Mouse (Mus musculus): ENCODE measurements around the gene Uhmk1.
A peak's percentile ranks its signal among the peaks of the same experiment; 100 is the strongest.
"Not testable (repeated sequence)": the region's sequence is repeated elsewhere in the genome, so short reads cannot be mapped to it uniquely, and the experiment has no call there.

Gene Uhmk1

DNA sequence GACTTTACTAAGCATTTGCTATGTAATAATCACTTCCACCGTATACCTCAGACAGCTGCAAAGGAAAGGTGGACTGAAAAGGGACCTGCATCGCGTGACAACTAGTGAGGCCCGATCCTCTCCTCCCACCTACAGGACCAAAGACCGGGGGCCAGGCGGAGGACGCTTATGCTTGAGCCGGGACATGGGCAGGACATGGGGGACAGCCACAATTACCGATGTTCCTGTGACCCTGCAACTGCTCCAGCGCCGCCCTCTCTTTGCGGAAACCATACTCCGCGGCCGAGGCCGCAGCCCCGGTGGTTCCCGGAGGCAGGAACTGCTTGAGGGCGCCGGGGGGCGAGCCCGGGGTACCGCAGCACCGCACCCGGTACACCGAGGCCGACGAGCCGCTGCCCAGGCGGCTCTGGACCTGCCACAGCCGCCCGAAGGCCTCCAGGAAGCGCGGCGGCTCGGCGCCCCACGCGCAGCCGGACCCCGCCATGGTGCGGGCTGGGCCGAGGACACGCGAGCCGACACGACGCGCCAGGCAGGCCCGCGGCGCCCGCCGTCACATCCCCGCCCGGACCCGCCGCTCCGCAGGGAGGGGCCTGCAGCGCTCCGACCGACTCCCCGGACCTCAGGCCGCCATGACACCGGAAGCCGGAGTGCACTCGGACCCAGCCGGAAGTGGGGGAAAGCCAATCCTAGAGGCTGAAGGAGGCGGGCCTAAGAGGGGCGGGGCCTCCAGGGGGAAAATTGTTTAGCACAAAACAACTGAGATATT, at the start of gene Uhmk1:
Gene Uhmk1, minus strand, starts transcription at position 641 of the 766 bp plus-strand sequence.
- DNase-seq (ENCODE audit: low read depth), result peak; percentile 92

DNA sequence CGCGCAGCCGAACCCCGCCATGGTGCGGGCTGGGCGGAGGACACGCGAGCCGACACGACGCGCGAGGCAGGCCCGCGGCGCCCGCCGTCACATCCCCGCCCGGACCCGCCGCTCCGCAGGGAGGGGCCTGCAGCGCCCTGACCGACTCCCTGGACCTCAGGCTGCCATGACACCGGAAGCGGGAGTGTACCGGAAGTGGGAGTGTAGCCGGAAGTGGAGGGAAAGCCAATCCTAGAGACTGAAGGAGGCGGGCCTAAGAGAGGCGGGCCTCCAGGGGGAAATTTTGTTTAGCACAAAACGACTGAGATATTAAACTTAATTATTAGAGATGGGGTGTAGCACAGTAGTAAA, 40.3 kb upstream of the Uhmk1 start:
- peak; percentile 86 for DNase-seq (ENCODE audit: low read depth)

DNA sequence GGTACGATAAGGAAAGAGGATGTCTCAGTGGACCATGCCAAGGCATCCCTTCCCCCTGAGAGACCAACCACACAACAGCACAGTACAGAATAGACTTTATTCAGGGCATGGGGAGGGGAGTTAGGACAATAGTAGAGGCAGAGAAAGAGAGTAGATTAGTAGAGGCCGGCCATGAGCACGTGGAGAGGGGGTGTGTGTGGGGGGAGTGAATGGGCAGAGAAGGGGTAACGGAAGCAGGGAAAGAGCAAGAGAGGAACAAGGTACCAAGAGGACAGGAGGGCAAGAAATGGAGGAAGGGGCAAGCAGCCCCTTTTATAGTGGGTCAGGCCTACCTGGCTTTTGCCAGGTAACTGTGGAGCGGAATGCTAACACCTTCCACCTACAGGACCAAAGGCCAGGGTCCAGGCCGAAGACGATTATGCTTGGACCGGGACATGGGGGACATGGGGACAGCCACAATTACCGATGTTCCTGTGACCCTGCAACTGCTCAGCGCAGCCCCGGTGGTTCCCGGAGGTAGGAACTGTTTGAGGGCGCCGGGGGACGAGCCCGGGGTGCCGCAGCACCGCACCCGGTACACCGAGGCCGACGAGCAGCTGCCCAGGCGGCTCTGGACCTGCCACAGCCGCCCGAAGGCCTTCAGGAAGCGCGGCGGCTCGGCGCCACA, 39.8 kb upstream of the Uhmk1 start:
- DNase-seq (ENCODE audit: low read depth), result no peak

DNA sequence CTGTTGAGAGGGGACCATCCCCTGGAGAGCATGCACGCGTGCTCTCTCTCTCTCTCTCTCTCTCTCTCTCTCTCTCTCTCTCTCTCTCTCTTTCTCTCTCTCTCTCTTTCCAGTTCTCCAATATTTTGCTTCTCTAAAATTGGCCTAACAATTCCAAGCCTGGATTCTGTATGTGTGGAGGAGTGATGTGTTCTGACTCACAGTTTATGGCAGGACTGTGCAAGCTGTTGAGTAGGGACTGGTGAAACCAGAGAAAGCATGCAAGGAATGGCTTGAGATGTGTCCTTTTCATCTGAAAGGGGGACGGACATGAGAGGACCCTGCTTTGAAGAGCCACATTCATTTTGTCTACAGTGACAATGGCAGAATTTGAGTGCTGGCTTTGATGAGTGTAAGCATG, 29.8 kb upstream of the Uhmk1 start:
- DNase-seq (ENCODE audit: low read depth), result no peak

DNA sequence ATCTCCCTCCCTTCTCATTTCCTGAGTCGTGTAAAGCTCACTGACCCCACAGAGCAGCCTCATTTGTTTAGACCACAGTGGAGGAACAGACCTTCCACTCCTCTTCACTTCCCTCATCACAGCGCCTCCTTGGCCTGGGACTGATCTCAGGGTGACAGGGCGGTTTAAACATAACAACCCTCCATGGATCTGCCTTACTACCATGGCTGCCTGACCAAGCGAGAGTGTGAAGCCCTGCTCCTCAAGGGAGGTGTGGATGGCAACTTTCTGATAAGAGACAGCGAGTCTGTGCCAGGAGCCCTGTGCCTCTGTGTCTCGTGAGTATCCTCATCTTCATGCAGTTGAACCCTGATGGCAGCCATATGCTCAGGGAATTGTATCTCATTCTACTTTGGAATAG, 17.5 kb upstream of the Uhmk1 start, which contains the start of gene Sh2d1b2:
Gene Sh2d1b2, plus strand, starts transcription at position 62 of the 400 bp plus-strand sequence.
- not testable (repeated sequence) for DNase-seq (ENCODE audit: low read depth)

DNA sequence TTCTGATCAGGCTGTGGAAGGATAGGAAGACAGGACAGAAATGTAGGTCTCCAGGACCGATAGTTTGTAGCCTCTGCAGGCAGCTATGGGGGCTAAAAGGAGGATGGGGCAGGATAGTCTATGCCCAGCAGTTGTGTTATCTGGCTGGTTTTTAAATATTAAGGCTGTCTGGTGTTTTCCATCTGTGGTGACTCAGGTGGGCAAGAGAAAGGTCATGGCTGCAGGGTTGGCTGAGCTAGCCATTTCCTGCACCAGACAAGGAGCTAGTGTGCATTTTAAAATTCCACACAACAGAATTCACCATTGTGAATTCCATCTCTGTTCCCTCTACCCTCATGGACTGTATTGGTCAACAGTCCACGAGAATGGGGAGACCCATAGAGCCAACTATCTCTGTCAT, 8.1 kb upstream of the Uhmk1 start:
- DNase-seq (ENCODE audit: low read depth), result no peak

DNA sequence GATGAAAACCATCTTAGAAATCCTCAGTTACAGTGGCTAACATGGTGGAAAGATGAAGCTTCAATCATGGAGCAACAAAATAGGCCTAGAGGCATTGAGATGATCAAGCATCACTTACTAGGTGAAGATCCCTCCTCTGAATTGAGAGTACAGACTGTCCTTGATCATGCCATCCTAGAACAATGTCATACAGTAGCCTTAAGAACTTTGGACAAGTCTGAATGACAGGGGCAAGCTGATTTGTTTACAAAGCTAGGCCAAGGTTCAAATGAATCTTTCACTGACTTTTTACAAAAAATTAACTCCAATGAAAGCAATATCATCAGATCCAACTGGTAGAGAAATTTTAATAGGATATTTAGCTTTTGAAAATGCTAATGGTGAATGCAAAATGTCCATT, 5.2 kb upstream of the Uhmk1 start:
- no peak for DNase-seq (ENCODE audit: low read depth)

DNA sequence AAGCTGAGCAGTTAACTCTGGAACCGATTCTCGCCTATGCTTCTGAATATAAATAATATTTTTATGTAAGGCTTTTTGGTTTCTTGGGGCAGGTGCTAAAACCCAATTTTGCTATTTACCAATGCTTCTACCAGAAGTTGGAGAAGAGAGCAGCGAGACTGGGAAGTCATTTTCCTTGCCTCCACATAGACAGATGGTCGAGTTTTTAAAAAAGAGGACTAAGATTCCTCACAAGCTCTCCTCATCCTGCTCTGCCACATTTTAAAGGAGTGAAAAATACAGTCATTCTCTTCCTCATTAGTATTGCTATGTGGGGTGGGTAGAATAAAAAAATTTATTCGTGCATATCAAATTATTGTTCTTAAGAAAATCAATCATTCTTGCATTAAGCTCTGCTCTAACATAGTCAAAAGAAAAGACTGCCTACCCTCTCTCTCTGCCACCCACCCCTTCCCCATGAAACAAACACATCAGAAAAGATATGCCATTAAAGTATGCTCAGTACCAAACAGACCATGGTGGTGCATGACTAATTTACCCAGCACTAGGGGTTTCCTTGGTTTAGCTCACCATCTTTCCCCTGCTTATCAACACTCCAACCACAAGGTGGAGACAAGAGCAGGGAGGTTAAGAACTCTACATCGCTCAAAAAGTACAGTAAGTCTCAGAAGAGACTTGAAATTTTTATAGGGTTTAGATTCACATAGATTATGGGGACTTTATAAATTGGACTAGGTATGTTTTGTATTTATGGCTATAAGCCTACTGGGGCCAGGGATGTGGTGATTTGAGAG, 3.1 kb upstream of the Uhmk1 start:
- DNase-seq (ENCODE audit: low read depth), result peak; percentile 81

DNA sequence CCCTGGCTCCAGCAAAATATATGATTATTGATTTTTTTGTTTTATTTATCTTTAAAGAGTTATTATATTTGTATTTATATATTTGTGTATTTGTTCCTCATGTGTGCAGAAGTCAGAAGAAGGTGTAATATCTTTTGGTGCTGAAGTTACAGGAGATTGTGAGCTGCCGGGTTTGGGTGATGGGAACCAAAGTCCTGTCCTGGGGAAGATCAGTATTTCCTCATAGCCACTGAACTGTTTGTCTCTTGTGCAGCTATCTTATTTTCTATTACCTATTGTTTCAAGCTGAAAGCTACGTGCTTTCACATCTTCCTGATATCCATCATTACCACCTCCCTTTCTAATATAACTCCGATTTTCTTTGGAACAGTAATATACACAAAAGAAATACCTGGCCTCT, 393 bp upstream of the Uhmk1 start:
- no peak for DNase-seq (ENCODE audit: low read depth)

DNA sequence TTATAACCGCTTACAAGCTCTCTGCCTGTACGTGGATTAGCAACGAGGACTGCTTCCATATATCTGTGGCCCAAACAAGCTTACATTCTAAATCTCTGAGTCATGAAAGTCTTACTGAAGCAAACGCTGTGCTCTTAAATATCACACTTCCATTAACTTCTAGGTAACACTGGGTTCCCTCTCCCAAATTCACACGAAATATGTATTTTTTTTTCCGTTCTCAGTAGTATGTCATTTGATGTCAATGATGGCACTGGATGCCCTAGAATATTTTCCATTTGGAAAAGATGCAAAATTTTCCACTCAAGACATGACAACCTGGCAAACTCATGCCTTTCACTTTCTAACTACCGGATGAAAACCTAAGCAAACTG, 827 bp downstream of the Uhmk1 start:
- DNase-seq (ENCODE audit: low read depth), result no peak

DNA sequence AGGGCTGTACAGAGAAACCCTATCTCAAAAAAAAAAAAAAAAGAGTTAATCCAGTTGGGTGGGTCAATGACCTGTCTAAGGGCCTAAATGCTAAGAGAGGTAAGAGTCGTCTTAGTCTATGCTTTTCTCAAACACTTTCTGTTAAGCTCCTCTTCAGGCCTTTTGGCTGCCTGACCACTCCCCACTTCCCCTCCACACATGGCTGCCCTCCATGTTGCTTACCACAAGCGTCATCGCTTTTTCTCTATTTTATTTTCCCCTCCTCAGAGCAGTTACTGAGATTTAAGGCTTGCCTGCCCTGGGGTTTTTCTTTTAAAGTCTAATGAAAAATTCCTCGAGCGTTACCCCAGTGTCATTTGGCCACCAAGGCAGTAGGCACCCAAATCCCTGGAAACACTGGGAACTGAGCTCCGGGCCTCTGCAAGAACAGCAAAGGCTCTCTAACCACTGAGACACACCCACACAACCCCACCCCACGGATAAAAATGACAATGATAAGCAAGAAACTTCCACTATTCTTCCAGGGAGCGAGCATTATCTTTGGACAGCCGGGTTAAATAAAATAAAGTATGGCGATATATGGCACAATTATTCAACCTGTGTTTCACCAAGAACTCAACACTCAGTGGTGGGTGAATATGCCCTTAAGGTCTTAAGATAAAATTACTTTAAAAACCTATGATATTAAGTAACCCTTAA, 1.9 kb downstream of the Uhmk1 start:
- no peak for DNase-seq (ENCODE audit: low read depth)

DNA sequence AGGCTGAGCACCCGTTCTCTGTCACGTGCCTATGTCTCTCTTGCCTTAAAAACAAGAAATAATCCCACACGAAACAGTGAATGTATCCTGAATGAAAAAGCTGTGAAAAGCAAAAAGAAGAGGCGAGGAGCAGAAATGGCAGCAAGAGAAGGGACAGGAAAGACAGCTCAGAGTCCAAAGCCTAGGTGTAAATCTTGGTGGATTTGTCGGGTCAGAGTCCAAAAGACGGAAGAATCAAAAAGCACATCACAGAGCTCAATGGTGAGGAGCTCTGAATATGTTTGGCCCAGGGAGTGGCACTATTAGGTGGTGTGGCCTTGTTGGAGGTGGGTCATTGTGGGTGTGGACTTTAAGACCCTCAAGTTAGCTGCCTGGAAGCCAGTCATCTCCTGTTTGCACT, 8.8 kb downstream of the Uhmk1 start:
- DNase-seq (ENCODE audit: low read depth), result no peak

DNA sequence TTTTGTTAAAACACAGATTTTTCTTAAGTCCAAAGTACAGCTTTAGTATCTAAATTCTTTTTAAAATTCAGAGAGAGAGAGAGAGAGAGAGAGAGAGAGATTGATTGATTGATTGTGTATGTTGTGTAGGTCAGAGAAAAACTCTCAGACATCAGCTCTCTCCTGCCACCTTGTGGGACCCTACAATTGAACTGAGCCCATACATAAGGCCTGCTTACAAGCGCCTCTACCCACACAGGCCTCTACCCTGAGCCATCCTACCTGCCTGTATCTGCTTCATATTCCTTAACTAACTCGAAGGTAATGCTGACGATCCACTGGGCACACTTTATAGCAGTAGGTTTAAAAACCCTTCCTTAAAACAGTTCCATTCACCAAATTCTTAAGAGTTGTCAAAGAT, 14.8 kb downstream of the Uhmk1 start:
- peak; percentile 62 for DNase-seq (ENCODE audit: low read depth)

DNA sequence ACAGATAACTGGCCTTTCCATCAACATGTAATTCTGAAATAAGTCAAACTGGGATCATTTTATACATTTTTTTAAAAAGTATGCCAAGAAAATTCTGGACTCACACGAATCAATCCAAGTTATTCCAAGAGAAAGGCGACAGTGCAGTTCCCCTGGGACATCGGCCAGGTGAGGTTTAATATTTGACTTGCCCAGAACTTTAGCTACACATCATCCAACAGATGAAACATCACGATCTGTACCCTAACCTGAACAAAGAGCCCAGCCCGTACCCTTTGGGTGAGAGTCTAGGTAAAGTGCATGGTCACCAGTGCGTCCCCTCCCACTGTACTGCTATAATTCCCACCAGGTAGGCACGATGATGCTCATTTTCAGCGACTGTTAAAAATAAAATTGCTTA, 19.0 kb downstream of the Uhmk1 start:
- no peak for DNase-seq (ENCODE audit: low read depth)

DNA sequence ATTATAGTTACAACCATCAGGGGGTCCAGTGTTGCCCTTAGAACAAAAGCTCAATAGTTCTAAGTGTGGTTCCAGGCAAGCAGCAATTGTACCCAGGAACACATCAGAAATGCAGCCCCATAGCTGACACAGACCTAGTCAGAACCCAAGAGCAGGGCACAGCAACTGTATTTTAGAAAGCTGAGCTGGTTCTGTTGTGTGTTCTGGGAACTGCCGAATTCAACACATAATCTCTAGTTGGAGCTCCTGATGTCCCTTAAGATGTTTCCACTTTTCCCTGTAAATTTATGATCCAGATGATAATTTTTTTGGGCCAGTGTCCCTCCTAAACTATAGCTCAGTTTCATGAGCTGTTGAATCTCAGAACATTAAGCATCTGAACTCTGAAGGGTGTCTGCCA, 23.3 kb downstream of the Uhmk1 start:
- no peak for DNase-seq (ENCODE audit: low read depth)

DNA sequence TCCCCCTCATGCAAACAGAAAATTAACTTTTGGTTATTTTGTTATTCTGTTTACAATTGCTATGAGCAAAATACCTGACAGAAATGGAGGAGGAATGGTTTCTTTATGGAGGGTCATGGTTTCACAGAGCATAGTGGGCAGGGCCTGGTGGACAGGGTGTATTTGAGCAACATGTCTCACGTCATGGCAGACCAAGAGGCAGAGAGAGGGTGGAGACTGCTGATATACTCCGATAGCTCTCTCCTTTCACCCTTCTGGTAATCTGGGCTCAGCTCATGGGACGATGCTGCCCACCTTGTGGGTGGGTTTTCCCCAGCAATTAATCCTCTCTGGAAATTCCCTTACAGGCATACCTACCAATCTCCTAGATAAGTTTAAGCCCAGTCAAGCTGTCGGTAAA, 25.0 kb downstream of the Uhmk1 start:
- no peak for DNase-seq (ENCODE audit: low read depth)

DNA sequence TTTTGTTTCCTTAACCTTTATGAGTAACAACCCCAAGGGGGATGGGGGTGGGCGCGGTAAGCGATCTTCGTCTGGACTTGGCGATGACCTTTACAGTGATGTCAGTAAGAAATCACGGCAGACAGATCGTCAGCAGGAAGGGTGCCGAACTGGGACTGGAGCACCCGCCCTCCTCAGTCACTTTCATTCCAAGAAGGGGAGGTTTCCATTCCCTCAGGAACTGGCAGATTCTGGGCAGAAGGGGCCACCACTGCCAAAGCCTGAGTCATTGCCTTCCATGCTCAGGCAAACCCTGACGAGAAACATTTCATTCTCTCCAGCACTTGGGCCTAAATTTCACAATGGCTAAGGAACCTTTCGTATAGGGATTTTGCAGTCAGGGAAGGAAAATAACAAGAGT, 26.6 kb downstream of the Uhmk1 start:
- no peak for DNase-seq (ENCODE audit: low read depth)

DNA sequence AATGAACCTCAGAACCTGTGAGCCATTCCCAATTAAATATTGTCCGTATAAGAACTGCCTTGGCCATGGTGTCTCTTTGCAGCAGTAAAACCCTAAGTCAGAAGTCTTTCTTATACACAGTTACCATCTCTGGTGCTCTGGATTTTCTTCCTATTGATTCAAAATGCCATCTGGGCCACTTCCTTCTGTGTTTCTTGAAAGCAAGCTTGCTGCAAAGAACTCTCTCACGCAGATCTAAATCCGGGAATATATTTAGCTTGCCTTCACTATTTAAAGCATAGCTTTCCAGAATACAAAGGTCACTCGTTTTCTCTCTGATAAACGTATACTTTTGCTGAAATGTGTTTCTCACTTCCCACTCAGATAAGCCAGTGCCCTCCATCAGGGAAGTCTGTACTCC, 28.7 kb downstream of the Uhmk1 start:
- no peak for DNase-seq (ENCODE audit: low read depth)

DNA sequence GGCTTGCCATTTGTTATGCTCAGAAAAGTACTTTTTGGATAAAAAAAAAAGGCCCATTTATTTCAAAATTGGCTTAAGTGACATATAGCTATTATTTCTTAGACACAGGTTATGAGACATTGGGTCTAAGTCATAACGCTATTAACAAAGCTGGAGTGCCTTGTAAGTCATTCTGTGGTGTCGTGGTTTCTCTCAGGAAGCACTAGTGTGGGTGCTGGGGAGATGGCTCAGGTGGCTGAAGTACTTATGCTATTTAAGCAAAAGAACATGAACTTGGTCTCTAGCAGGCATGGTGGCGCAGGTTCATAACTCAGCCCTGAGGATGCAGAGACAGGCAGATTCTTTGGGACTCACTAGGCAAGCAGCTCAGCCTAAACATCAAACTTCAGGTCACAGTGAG, 30.1 kb downstream of the Uhmk1 start:
- no peak for DNase-seq (ENCODE audit: low read depth)

DNA sequence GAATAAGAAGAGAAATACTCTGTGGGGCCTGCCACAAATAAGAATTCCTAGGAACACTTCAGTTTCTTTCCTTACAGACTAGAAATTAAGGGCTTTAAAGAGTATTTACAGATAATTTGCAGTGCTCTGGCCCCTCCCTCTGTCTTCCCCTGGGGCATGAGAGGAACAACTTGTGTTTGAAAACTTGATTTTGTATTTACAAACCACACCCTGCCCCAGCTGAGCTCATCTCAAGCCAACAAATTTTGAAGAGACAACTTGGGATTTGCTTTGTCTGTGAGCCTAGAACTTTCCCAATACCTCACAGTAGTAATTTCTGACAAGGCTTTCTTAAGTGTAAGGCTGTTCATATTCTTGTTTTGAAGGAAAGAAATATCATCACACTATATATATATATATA, 32.5 kb downstream of the Uhmk1 start:
- no peak for DNase-seq (ENCODE audit: low read depth)

DNA sequence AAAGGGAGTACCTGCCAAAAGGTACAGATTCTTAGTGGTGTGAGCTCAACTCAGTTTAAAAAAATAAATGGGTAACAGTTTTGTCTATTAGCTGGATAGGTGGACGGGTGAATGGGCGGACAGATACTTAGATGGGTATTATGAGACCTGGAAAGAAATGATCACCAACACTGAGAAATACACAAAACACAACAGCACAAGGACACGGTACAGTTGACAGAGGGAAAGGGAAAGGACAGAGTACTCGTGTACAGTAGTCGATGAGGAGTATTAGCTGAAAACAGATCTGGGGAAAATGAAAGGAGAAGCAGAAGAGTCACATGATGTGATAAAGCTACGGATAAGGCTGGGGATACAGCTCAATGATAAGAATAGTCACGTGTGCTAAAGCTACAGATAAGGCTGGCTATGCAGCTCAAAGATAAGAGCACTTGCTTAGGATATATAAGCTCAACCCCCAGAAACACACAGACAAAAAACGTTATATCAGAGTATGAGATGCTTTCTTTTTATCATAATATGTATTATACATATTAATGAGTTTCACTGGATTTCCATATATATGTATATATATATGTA, 38.4 kb downstream of the Uhmk1 start:
- peak; percentile 43 for DNase-seq (ENCODE audit: low read depth)

DNA sequence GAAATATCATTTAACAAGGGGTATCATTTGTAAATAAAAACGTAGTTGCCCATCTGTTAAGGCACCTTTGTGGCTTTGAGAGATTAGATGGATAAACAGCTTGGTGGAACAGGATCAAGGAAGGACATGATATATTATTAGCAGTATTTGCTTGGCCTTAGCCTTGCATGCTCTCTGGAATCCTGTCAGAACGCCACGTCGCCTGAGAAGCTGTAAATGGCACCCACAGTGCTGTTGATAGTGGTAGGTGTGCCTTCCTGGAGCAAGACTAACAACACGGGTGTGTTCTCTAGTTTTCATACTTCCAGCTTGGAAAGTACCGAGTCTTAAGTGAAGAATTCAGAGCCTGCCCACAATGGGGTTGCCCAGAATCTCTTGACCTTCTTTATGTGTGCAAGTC, 39.3 kb downstream of the Uhmk1 start:
- peak; percentile 56 for DNase-seq (ENCODE audit: low read depth)
